Mouse (Mus musculus) lung, postnatal 0 days (tissue): Measurements from ENCODE around the gene Tmem88b. TPM values are rescaled to one million over a fixed set of nuclear protein-coding genes. Genes with fewer than 3 reads are reported as not detected.

Experiments
- ATAC-seq: fragments of 200-750 bp; cut with Nextera tagmentation; 2 replicates; pipeline ENCODE4 v1.8.0; 2017; ENCODE audit warnings: moderate library complexity
- DNase-seq: peaks from one replicate; pipeline ENCODE4 v3.0.0-alpha.2; 2016; ENCODE audit warnings: low spot score
- H3K27ac ChIP-seq: fragments of 300-500 bp; sonication (generic); 2 replicates; pipeline ENCODE4 v1.5.1; 2014; ENCODE audit warnings: antibody characterized with exemption, mild to moderate bottlenecking, low read length, mixed read lengths
- H3K27me3 ChIP-seq: fragments of 300-500 bp; sonication (generic); replicated peaks from 2 replicates; pipeline ENCODE4 v1.6.1; 2014; ENCODE audit warnings: low read length, mixed read lengths; ENCODE audit not compliant: insufficient read depth
- H3K36me3 ChIP-seq: fragments of 300-500 bp; sonication (generic); 2 replicates; pipeline ENCODE4 v1.6.1; 2014; ENCODE audit warnings: low read length, mixed read lengths; ENCODE audit not compliant: insufficient read depth
- H3K4me1 ChIP-seq: fragments of 300-500 bp; sonication (generic); 2 replicates; pipeline ENCODE4 v1.6.1; 2014; ENCODE audit warnings: antibody characterized with exemption, low read depth, low read length, mixed read lengths; ENCODE audit not compliant: insufficient read depth
- H3K4me2 ChIP-seq: fragments of 300-500 bp; sonication (generic); replicated peaks from 2 replicates; pipeline ENCODE4 v1.6.1; 2014; ENCODE audit warnings: low read depth, mild to moderate bottlenecking, low read length, moderate library complexity, mixed read lengths
- H3K4me3 ChIP-seq: fragments of 300-500 bp; sonication (generic); 2 replicates; pipeline ENCODE4 v1.5.1; 2014; ENCODE audit warnings: low read depth, low read length
- H3K9ac ChIP-seq: fragments of 300-500 bp; sonication (generic); replicated peaks from 2 replicates; pipeline ENCODE4 v1.6.1; 2014; ENCODE audit warnings: low read depth, mild to moderate bottlenecking
- H3K9me3 ChIP-seq: fragments of 300-500 bp; sonication (generic); 2 replicates; pipeline ENCODE4 v1.6.1; 2016; ENCODE audit warnings: low read length, mixed read lengths
- CTCF ChIP-seq: IDR thresholded peaks from 2 replicates; pipeline ENCODE4 v1.5.1; 2016; ENCODE audit warnings: antibody characterized with exemption, mild to moderate bottlenecking
- EP300 ChIP-seq: IDR thresholded peaks from 2 replicates; pipeline ENCODE4 v1.6.1; 2016; ENCODE audit warnings: antibody characterized with exemption, mild to moderate bottlenecking, control low read depth
- WGBS: fragments of 180-500 bp; shearing (Covaris S2); extraction: QIAGEN DNeasy Blood & Tissue Kit; methylation state at CpG from one replicate; pipeline ENCODE4 v1.1.7; 2014; 5-methylcytosine and 5-hydroxymethylcytosine counted together
- microRNA-seq: library from miRNA; unstranded; fragments of <30 nt; microRNA quantifications from one replicate; pipeline ENCODE4, GENCODE M21; 2016
- polyA plus RNA-seq: library from polyadenylated mRNA; unstranded; fragments of >200 nt; fragmentation: Nextera tagmentation; extraction: Ambion mirVana; gene quantifications from 2 replicates; pipeline ENCODE4 v1.2.1, GENCODE M21; 2015

Gene Tmem88b
- polyA plus RNA-seq, 1 experiment from 2014 or later = 0.13 TPM

GRCm38 (mm10) chr4:155733267-155733666, 52.4 kb downstream of the Tmem88b start:
- peaks cover 6% of the 10 kb centered on the region; the same call in 1 of the 2 replicates for H3K4me1 ChIP-seq
- ATAC-seq (no peak), DNase-seq (no peak)
- H3K27me3 ChIP-seq = no peaks in the 10 kb centered on the region
- TF ChIP-seq CTCF = no peak
- no peak for TF ChIP-seq EP300
- H3K36me3 ChIP-seq = peaks cover 4% of the 10 kb centered on the region; the same call in 1 of the 2 replicates
- 86% methylated on average over 10 of the region's 10 CpGs for WGBS
- H3K4me2 ChIP-seq = no peak overlapping the region
- H3K9ac ChIP-seq = no peak overlapping the region
- no peaks in the 10 kb centered on the region for H3K9me3 ChIP-seq
- H3K4me3 ChIP-seq = no peak overlapping the region
- no peak overlapping the region for H3K27ac ChIP-seq

Small RNA genes lying within 50 kb of the gene (microRNA-seq; reads per million reads assigned to microRNA genes)
- not detected for gene Gm27743

Other genes starting within 250 kb of the Tmem88b start
- gene Nadk, start 223.5 kb downstream of the Tmem88b start, polyA plus RNA-seq = 70.9 and 76.3 TPM in 2 replicates
- 3.1 and 3.7 TPM in 2 replicates for gene Slc35e2, start 184.5 kb downstream of the Tmem88b start, polyA plus RNA-seq
- gene Cdk11b, start 161.0 kb downstream of the Tmem88b start, polyA plus RNA-seq = 67.3 and 74.4 TPM in 2 replicates
- gene Gm10563, start 140.5 kb downstream of the Tmem88b start, polyA plus RNA-seq = not detected in 2 replicates
- gene Mmp23, start 132.5 kb downstream of the Tmem88b start, polyA plus RNA-seq = 44.5 and 46.2 TPM in 2 replicates
- 16.3 and 19.8 TPM in 2 replicates for gene Mib2, start 116.7 kb downstream of the Tmem88b start, polyA plus RNA-seq
- gene Fndc10, start 91.5 kb downstream of the Tmem88b start, polyA plus RNA-seq = 3.3 and 3.6 TPM in 2 replicates
- gene Ssu72, start 81.1 kb downstream of the Tmem88b start, polyA plus RNA-seq = 166 and 178 TPM in 2 replicates
- 0.58 and 0.63 TPM in 2 replicates for gene Tmem240, start 51.1 kb downstream of the Tmem88b start, polyA plus RNA-seq
- gene Atad3a, start 24.8 kb downstream of the Tmem88b start, polyA plus RNA-seq = 26.1 and 28.5 TPM in 2 replicates
- gene Vwa1, start 11.2 kb downstream of the Tmem88b start, polyA plus RNA-seq = 6.5 and 7.0 TPM in 2 replicates
- 6.0 and 6.6 TPM in 2 replicates for gene Ankrd65, start 4.6 kb upstream of the Tmem88b start, polyA plus RNA-seq
- 164 and 186 TPM in 2 replicates for gene Mrpl20, start 17.0 kb upstream of the Tmem88b start, polyA plus RNA-seq
- 110 and 122 TPM in 2 replicates for gene Ccnl2, start 26.6 kb upstream of the Tmem88b start, polyA plus RNA-seq
- 117 and 128 TPM in 2 replicates for gene Aurkaip1, start 45.4 kb upstream of the Tmem88b start, polyA plus RNA-seq
- 321 and 330 TPM in 2 replicates for gene Mxra8, start 53.8 kb upstream of the Tmem88b start, polyA plus RNA-seq
- gene Dvl1, start 61.5 kb upstream of the Tmem88b start, polyA plus RNA-seq = 9.1 and 11.9 TPM in 2 replicates
- 0.19 and 0.25 TPM in 2 replicates for gene Tas1r3, start 77.5 kb upstream of the Tmem88b start, polyA plus RNA-seq
- 10.8 and 13.8 TPM in 2 replicates for gene Cptp, start 83.6 kb upstream of the Tmem88b start, polyA plus RNA-seq
- 31.7 and 34.8 TPM in 2 replicates for gene Ints11, start 83.7 kb upstream of the Tmem88b start, polyA plus RNA-seq
- 29.3 and 29.9 TPM in 2 replicates for gene Pusl1, start 105.9 kb upstream of the Tmem88b start, polyA plus RNA-seq
- gene Acap3, start 105.9 kb upstream of the Tmem88b start, polyA plus RNA-seq = 12.7 and 13.4 TPM in 2 replicates
- gene Ube2j2, start 158.0 kb upstream of the Tmem88b start, polyA plus RNA-seq = 66.6 and 67.0 TPM in 2 replicates
- gene C1qtnf12, start 176.4 kb upstream of the Tmem88b start, polyA plus RNA-seq = 30.6 and 36.2 TPM in 2 replicates
- gene B3galt6, start 206.8 kb upstream of the Tmem88b start, polyA plus RNA-seq = 6.8 TPM in 2 replicates
- 155 and 166 TPM in 2 replicates for gene Sdf4, start 207.0 kb upstream of the Tmem88b start, polyA plus RNA-seq
- 4.9 and 5.2 TPM in 2 replicates for gene Tnfrsf4, start 228.0 kb upstream of the Tmem88b start, polyA plus RNA-seq
- 1.6 and 1.9 TPM in 2 replicates for gene Tnfrsf18, start 240.3 kb upstream of the Tmem88b start, polyA plus RNA-seq